Comparison of ENCODE assay signal across 19 mouse cellular contexts in genomic region chr3:52802324-52802723, GRCm38 (mm10).
DNase-seq lines count a peak whose midpoint lies in the region; ATAC-seq and TF ChIP-seq lines count a peak whose summit lies in the region.
"Had no signal": no experiment of that assay in that cellular context is flagged by ENCODE, and none has a peak within 500 bp of the region (broad histone marks: within the 10 kb centered on the region; RNA-seq: fewer than 3 reads in every experiment).

No protein-coding gene starts in this region.

- no peaks in the 10 kb centered on the region for H3K9me3 ChIP-seq in lung, postnatal 0 days (ENCODE audit: low read length)

- no peak overlapping the region for H3K27ac ChIP-seq in lung, postnatal 0 days (ENCODE audit: low read length)

- H3K79me2 ChIP-seq in myocyte (ENCODE audit: control insufficient read depth, insufficient read depth), result no peaks in the 10 kb centered on the region

- H3K36me3 ChIP-seq in myocyte (ENCODE audit: control insufficient read depth, insufficient read depth), result no peaks in the 10 kb centered on the region
- no peaks in the 10 kb centered on the region for H3K36me3 ChIP-seq in lung, postnatal 0 days (ENCODE audit: insufficient read depth, low read length)
- H3K36me3 ChIP-seq: G1E had no signal

- H3K4me1 ChIP-seq in lung, postnatal 0 days (ENCODE audit: insufficient read depth, low read depth, low read length), result no peaks in the 10 kb centered on the region

- no peak overlapping the region for H3K9ac ChIP-seq in lung, postnatal 0 days (replicated peaks; ENCODE audit: low read depth)

- no peak overlapping the region for H3K4me3 ChIP-seq in myocyte
- H3K4me3 ChIP-seq in lung, postnatal 0 days (ENCODE audit: low read depth, low read length), result no peak overlapping the region

- no peak overlapping the region for H3ac ChIP-seq in myocyte (ENCODE audit: control insufficient read depth, insufficient read length)

- TF ChIP-seq CTCF in lung, postnatal 0 days (IDR thresholded peaks at IDR 0.05), result no peak

- no peak for ATAC-seq in lung, postnatal 0 days
- ATAC-seq: activated CD4-positive, CD25-positive, alpha-beta regulatory T cell, adult 4 months; Patski had no signal

- 64% methylated on average over 5 of the region's 5 CpGs for WGBS in lung, postnatal 0 days

- H3K27me3 ChIP-seq in myocyte (ENCODE audit: control insufficient read depth, insufficient read depth, insufficient read length), result no peaks in the 10 kb centered on the region
- no peaks in the 10 kb centered on the region for H3K27me3 ChIP-seq in lung, postnatal 0 days (replicated peaks; ENCODE audit: insufficient read depth, low read length)
- H3K27me3 ChIP-seq: CH12.LX had no signal

- H3K4me2 ChIP-seq in myocyte (ENCODE audit: low read depth), result no peak overlapping the region
- no peak overlapping the region for H3K4me2 ChIP-seq in lung, postnatal 0 days (replicated peaks; ENCODE audit: low read depth, low read length)

- DNase-seq in 416B (ENCODE audit: low read depth), result peak; percentile 12
- no peak for DNase-seq in lung, postnatal 0 days (ENCODE audit: low spot score)
- no peak for DNase-seq in layer of hippocampus, adult 18-20 months (ENCODE audit: low spot score in 2 of 2)
- DNase-seq: adrenal gland, adult 2 months; adrenal gland, adult 8-10 months; adrenal gland, postnatal 10 days; adrenal gland, postnatal 14 days; adrenal gland, postnatal 25 days; adrenal gland, postnatal 36 days; B cell, adult 2 months; cerebellum, adult 11 months; cerebellum, adult 11-12 months; cerebellum, adult 18-20 months; cerebellum, adult 2 months had no signal

- no peak for TF ChIP-seq EP300 in lung, postnatal 0 days (IDR thresholded peaks at IDR 0.05)

- no peak for TF ChIP-seq POLR2A in myocyte (IDR thresholded peaks at IDR 0.05; ENCODE audit: insufficient read length, low read depth)

TF ChIP-seq in myocyte, 11 proteins besides CTCF, POLR2A, EP300 and RAD21:
- TF ChIP-seq MAX (IDR thresholded peaks at IDR 0.05; ENCODE audit: low read depth) (no peak), MYOD1 (IDR thresholded peaks at IDR 0.05; ENCODE audit: control insufficient read depth in 1 of 3, insufficient read length in 2 of 3, low read depth in 2 of 3) (peak in 2 of 3 experiments; percentile 16 to 78), USF1 (IDR thresholded peaks at IDR 0.05; ENCODE audit: low read depth) (no peak), CEBPB (IDR thresholded peaks at IDR 0.05; ENCODE audit: insufficient read depth, poor library complexity, severe bottlenecking) (no peak), REST (IDR thresholded peaks at IDR 0.05; ENCODE audit: insufficient read depth, insufficient read length) (no peak), POLR2AphosphoS2 (IDR thresholded peaks at IDR 0.05; ENCODE audit: insufficient read length, low read depth) (no peak), TCF3 (IDR thresholded peaks at IDR 0.05; ENCODE audit: insufficient read length, low read depth) (no peak), E2F4 (IDR thresholded peaks at IDR 0.05; ENCODE audit: insufficient read depth) (no peak), MYOG (IDR thresholded peaks at IDR 0.05; ENCODE audit: control insufficient read depth in 1 of 3, insufficient read depth in 1 of 3, insufficient read length in 2 of 3, low read depth in 2 of 3) (peak in 1 of 3 experiments; percentile 56), TCF12 (IDR thresholded peaks at IDR 0.05; ENCODE audit: insufficient read depth, poor library complexity, severe bottlenecking) (no peak), SRF (IDR thresholded peaks at IDR 0.05; ENCODE audit: control insufficient read depth, insufficient read length, low read depth) (no peak)
